Mouse (Mus musculus) heart, embryonic 13.5 days (tissue): Measurements from ENCODE around the gene Ccdc151. TPM values are rescaled to one million over a fixed set of nuclear protein-coding genes. Genes with fewer than 3 reads are reported as not detected.
A peak's percentile ranks its signal among the peaks of the same experiment; 100 is the strongest.

ENCODE experiments used
- ATAC-seq: fragments of 200-750 bp; cut with Nextera tagmentation; 2 replicates; pipeline ENCODE4 v1.8.0; 2017; ENCODE audit warnings: moderate TSS enrichment; ENCODE audit not compliant: insufficient number of reproducible peaks, low FRiP score, low TSS enrichment; ENCODE audit errors: extremely low read depth
- H3K27ac ChIP-seq: fragments of 300-500 bp; sonication (generic); replicated peaks from 2 replicates; pipeline ENCODE4 v1.5.1; 2015; ENCODE audit warnings: moderate library complexity, mild to moderate bottlenecking, inconsistent platforms
- H3K27me3 ChIP-seq: fragments of 300-500 bp; sonication (generic); replicated peaks from 2 replicates; pipeline ENCODE4 v1.6.1; 2015; ENCODE audit warnings: mild to moderate bottlenecking, inconsistent platforms
- H3K36me3 ChIP-seq: fragments of 300-500 bp; sonication (generic); 2 replicates; pipeline ENCODE4 v1.6.1; 2015; ENCODE audit warnings: mild to moderate bottlenecking, inconsistent platforms
- H3K4me1 ChIP-seq: fragments of 300-500 bp; sonication (generic); 2 replicates; pipeline ENCODE4 v1.6.1; 2015; ENCODE audit warnings: inconsistent platforms
- H3K4me2 ChIP-seq: fragments of 300-500 bp; sonication (generic); 2 replicates; pipeline ENCODE4 v1.6.1; 2015; ENCODE audit warnings: inconsistent platforms, mild to moderate bottlenecking, moderate library complexity
- H3K4me3 ChIP-seq: fragments of 300-500 bp; sonication (generic); 2 replicates; pipeline ENCODE4 v1.5.1; 2015; ENCODE audit warnings: moderate library complexity, mild to moderate bottlenecking, inconsistent platforms
- H3K9ac ChIP-seq: fragments of 300-500 bp; sonication (generic); 2 replicates; pipeline ENCODE4 v1.6.1; 2015; ENCODE audit warnings: inconsistent platforms, mild to moderate bottlenecking, moderate library complexity
- H3K9me3 ChIP-seq: fragments of 300-500 bp; sonication (generic); 2 replicates; pipeline ENCODE4 v1.6.1; 2016; ENCODE audit warnings: inconsistent platforms
- WGBS: fragments of 180-500 bp; shearing (Covaris S2); methylation state at CpG from one replicate; pipeline ENCODE4 v1.1.7; 2015; ENCODE audit warnings: mixed read lengths; 5-methylcytosine and 5-hydroxymethylcytosine counted together
- polyA plus RNA-seq: library from polyadenylated mRNA; unstranded; fragments of >200 nt; fragmentation: Nextera tagmentation; extraction: Ambion mirVana; gene quantifications from 2 replicates; pipeline ENCODE4 v1.2.1, GENCODE M21; 2015

Ccdc151 gene
- polyA plus RNA-seq, 1 experiment from 2014 or later = 0.36 TPM

- H3K4me2 ChIP-seq = no peak overlapping the region
- H3K27ac ChIP-seq = no peak overlapping the region
- H3K9me3 ChIP-seq = no peaks in the 10 kb centered on the region
- ATAC-seq = no peak
- WGBS = 75% methylated on average over 4 of the region's 4 CpGs
- peaks cover 23% of the 10 kb centered on the region for H3K4me1 ChIP-seq
- peaks cover 81% of the 10 kb centered on the region for H3K27me3 ChIP-seq
- no peak overlapping the region for H3K9ac ChIP-seq
- no peaks in the 10 kb centered on the region for H3K36me3 ChIP-seq
- no peak overlapping the region for H3K4me3 ChIP-seq
Observed at GRCm38 (mm10) chr9:21992227-21992626, 10.2 kb downstream of the Ccdc151 start.

GRCm38 (mm10) chr9:21989230-21990110 lies 13.0 kb downstream of the Ccdc151 start, which contains the start of gene Rgl3:
TSS of gene Rgl3 (minus strand) at chr9:21989446.
- Histone ChIP-seq H3K27me3 (peaks cover 97% of the 10 kb centered on the region), H3K4me2 (peak within 1 kb of the TSS; percentile 88), H3K9me3 (no peaks in the 10 kb centered on the region), H3K4me1 (peaks cover 23% of the 10 kb centered on the region), H3K4me3 (peak within 1 kb of the TSS; percentile 58), H3K36me3 (no peaks in the 10 kb centered on the region), H3K9ac (peak within 1 kb of the TSS; percentile 75), H3K27ac (no peak within 1 kb of the TSS)
- WGBS = under 1% methylated on average over 42 of the region's 42 CpGs
- ATAC-seq = no peak

GRCm38 (mm10) chr9:21988421-21989101 lies 13.9 kb downstream of the Ccdc151 start:
- Histone ChIP-seq H3K9me3 (no peaks in the 10 kb centered on the region), H3K4me1 (peaks cover 23% of the 10 kb centered on the region), H3K36me3 (no peaks in the 10 kb centered on the region), H3K4me2 (peak overlapping the region; percentile 88), H3K27ac (no peak overlapping the region), H3K27me3 (peaks cover 99% of the 10 kb centered on the region), H3K9ac (peak overlapping the region; percentile 75), H3K4me3 (peak overlapping the region; percentile 58)
- 2% methylated on average over 32 of the region's 32 CpGs for WGBS
- ATAC-seq = no peak

GRCm38 (mm10) chr9:21987592-21988342 lies 14.7 kb downstream of the Ccdc151 start:
- WGBS = 5% methylated on average over 36 of the region's 36 CpGs
- no peaks in the 10 kb centered on the region for H3K9me3 ChIP-seq
- H3K9ac ChIP-seq = 0 out of 2 replicates have a peak overlapping the region, but pooled peaks have one; percentile 75
- peak overlapping the region; percentile 88 for H3K4me2 ChIP-seq
- ATAC-seq = no peak
- H3K27me3 ChIP-seq = peaks cover 99% of the 10 kb centered on the region
- peak overlapping the region; percentile 58 for H3K4me3 ChIP-seq
- H3K36me3 ChIP-seq = no peaks in the 10 kb centered on the region
- no peak overlapping the region for H3K27ac ChIP-seq
- peaks cover 23% of the 10 kb centered on the region for H3K4me1 ChIP-seq

- no peak for ATAC-seq
- Histone ChIP-seq H3K36me3 (no peaks in the 10 kb centered on the region), H3K9ac (no peak overlapping the region), H3K9me3 (no peaks in the 10 kb centered on the region), H3K4me2 (no peak overlapping the region), H3K4me1 (peaks cover 12% of the 10 kb centered on the region), H3K27me3 (peaks cover 94% of the 10 kb centered on the region), H3K27ac (no peak overlapping the region), H3K4me3 (no peak overlapping the region)
- WGBS = 14% methylated on average over 3 of the region's 3 CpGs
Observed at GRCm38 (mm10) chr9:21983911-21984310, 18.5 kb downstream of the Ccdc151 start.

GRCm38 (mm10) chr9:21978398-21979128 lies 23.9 kb downstream of the Ccdc151 start:
- Histone ChIP-seq H3K4me2 (no peak overlapping the region), H3K36me3 (no peaks in the 10 kb centered on the region), H3K27me3 (peaks cover 42% of the 10 kb centered on the region), H3K4me3 (no peak overlapping the region), H3K9ac (no peak overlapping the region), H3K27ac (no peak overlapping the region), H3K9me3 (no peaks in the 10 kb centered on the region), H3K4me1 (no peaks in the 10 kb centered on the region)
- WGBS = 80% methylated on average over 4 of the region's 4 CpGs
- ATAC-seq = no peak

GRCm38 (mm10) chr9:21977972-21978371 lies 24.5 kb downstream of the Ccdc151 start:
- no peak for ATAC-seq
- no peak overlapping the region for H3K4me2 ChIP-seq
- no peak overlapping the region for H3K9ac ChIP-seq
- no peaks in the 10 kb centered on the region for H3K9me3 ChIP-seq
- H3K36me3 ChIP-seq = no peaks in the 10 kb centered on the region
- H3K4me3 ChIP-seq = no peak overlapping the region
- no peak overlapping the region for H3K27ac ChIP-seq
- peaks cover 36% of the 10 kb centered on the region for H3K27me3 ChIP-seq
- WGBS = 21% methylated on average over 2 of the region's 2 CpGs
- H3K4me1 ChIP-seq = no peaks in the 10 kb centered on the region

GRCm38 (mm10) chr9:21977331-21977730 lies 25.1 kb downstream of the Ccdc151 start:
- H3K9me3 ChIP-seq = no peaks in the 10 kb centered on the region
- H3K36me3 ChIP-seq = no peaks in the 10 kb centered on the region
- no peak overlapping the region for H3K27ac ChIP-seq
- H3K27me3 ChIP-seq = peaks cover 31% of the 10 kb centered on the region
- no peak overlapping the region for H3K4me2 ChIP-seq
- no peak for ATAC-seq
- H3K4me3 ChIP-seq = no peak overlapping the region
- 70% methylated on average over 5 of the region's 5 CpGs for WGBS
- H3K9ac ChIP-seq = no peak overlapping the region
- H3K4me1 ChIP-seq = no peaks in the 10 kb centered on the region

GRCm38 (mm10) chr9:21976626-21977175 lies 25.7 kb downstream of the Ccdc151 start:
- no peaks in the 10 kb centered on the region for H3K4me1 ChIP-seq
- H3K9ac ChIP-seq = no peak overlapping the region
- WGBS = 84% methylated on average over 10 of the region's 10 CpGs
- no peak for ATAC-seq
- no peaks in the 10 kb centered on the region for H3K9me3 ChIP-seq
- H3K27me3 ChIP-seq = peaks cover 27% of the 10 kb centered on the region
- H3K4me2 ChIP-seq = no peak overlapping the region
- no peak overlapping the region for H3K27ac ChIP-seq
- no peak overlapping the region for H3K4me3 ChIP-seq
- no peaks in the 10 kb centered on the region for H3K36me3 ChIP-seq

GRCm38 (mm10) chr9:21969304-21969703 lies 33.1 kb downstream of the Ccdc151 start:
- Histone ChIP-seq H3K4me2 (no peak overlapping the region), H3K9me3 (no peaks in the 10 kb centered on the region), H3K4me1 (no peaks in the 10 kb centered on the region), H3K27ac (no peak overlapping the region), H3K9ac (no peak overlapping the region), H3K27me3 (peaks cover 26% of the 10 kb centered on the region; the same call in 1 of the 2 replicates), H3K4me3 (no peak overlapping the region), H3K36me3 (no peaks in the 10 kb centered on the region)
- ATAC-seq = no peak
- 86% methylated on average over 4 of the region's 4 CpGs for WGBS
